Mouse (Mus musculus) testis, adult 2 months (tissue): ENCODE measurements around the gene Snap91. TPM values are rescaled to one million over a fixed set of nuclear protein-coding genes. Genes with fewer than 3 reads are reported as not detected.
A peak's percentile ranks its signal among the peaks of the same experiment; 100 is the strongest.

Experiments
- H3K27ac ChIP-seq: fragments of 200-500 bp; 2 replicates; pipeline ENCODE4 v1.5.1; 2012; ENCODE audit warnings: low read depth, low read length; ENCODE audit not compliant: control insufficient read depth, insufficient read depth
- H3K27me3 ChIP-seq: fragments of 200-500 bp; 2 replicates; pipeline ENCODE4 v1.6.1; 2012; ENCODE audit warnings: mild to moderate bottlenecking, low read length, moderate library complexity; ENCODE audit not compliant: control insufficient read depth, insufficient read depth
- H3K36me3 ChIP-seq: fragments of 200-500 bp; 2 replicates; pipeline ENCODE4 v1.6.1; 2012; ENCODE audit warnings: mild to moderate bottlenecking, low read length; ENCODE audit not compliant: control insufficient read depth, insufficient read depth
- H3K4me1 ChIP-seq: fragments of 200-500 bp; 2 replicates; pipeline ENCODE4 v1.6.1; 2012; ENCODE audit warnings: low read length; ENCODE audit not compliant: control insufficient read depth, insufficient read depth
- H3K4me3 ChIP-seq: fragments of 200-500 bp; 2 replicates; pipeline ENCODE4 v1.5.1; 2012; ENCODE audit warnings: low read depth, mild to moderate bottlenecking, low read length, moderate library complexity, mixed read lengths; ENCODE audit not compliant: control insufficient read depth
- CTCF ChIP-seq: fragments of 200-500 bp; IDR thresholded peaks from 2 replicates; pipeline ENCODE4 v1.5.1; 2012; ENCODE audit warnings: low read depth, mild to moderate bottlenecking, inconsistent platforms, low read length, moderate library complexity; ENCODE audit not compliant: control insufficient read depth, insufficient read depth, insufficient replicate concordance
- POLR2A ChIP-seq: fragments of 200-500 bp; IDR thresholded peaks from 2 replicates; pipeline ENCODE4 v1.6.1; 2012; ENCODE audit warnings: low read depth, mild to moderate bottlenecking, inconsistent platforms, low read length, moderate library complexity; ENCODE audit not compliant: control insufficient read depth
- polyA plus RNA-seq: library from polyadenylated mRNA; depleted of rRNA; stranded (reverse); fragments of >200 nt; gene quantifications from 2 replicates; pipeline ENCODE4 v1.2.3, GENCODE M21; 2012

The Snap91 gene
- polyA plus RNA-seq, 1 experiment = 1.2 TPM

DNA sequence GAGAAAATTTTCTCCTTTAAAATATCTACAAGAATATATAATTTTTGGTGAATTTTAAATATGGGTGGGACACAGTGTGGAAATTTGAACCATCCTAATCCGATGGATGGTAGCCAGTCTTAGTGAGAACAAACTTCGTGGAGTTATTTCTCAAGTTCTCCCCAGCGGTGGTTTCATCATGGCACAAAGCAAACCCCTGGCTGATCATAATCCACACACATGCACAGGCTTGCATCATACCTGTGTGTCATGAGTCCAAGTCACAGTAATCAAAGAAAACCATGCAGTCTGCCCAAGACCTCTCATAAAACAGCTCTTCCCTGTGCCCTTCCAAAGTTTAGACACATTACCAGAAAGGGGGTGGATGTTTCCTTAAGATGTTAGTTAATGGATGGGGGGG is 150.6 kb downstream of the Snap91 start:
- Histone ChIP-seq H3K4me3 (no peak overlapping the region), H3K27ac (no peak overlapping the region), H3K4me1 (no peaks in the 10 kb centered on the region), H3K27me3 (no peaks in the 10 kb centered on the region), H3K36me3 (no peaks in the 10 kb centered on the region)
- no peak for TF ChIP-seq CTCF
- TF ChIP-seq POLR2A = no peak

DNA sequence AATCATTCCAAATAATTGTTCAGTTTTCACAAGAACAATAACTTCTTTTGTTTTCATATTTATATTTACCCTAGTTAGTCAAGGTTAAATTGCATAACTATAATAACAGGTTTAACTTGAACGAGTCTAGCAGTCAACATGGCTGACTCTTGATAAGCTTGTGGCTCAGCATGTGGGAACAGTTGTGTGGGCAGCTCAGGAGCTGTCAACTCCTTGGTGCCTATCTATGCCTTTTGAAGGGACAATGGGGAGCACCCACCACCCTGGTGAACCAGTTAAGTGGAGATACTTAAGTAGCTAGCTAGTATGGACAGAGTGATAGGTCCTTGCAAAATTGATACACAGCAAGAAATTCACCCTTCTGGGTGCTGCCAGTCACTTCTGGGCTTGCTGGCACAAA is 151.4 kb downstream of the Snap91 start:
- TF ChIP-seq POLR2A (no peak), CTCF (no peak)
- no peaks in the 10 kb centered on the region for H3K4me1 ChIP-seq
- H3K27ac ChIP-seq = no peak overlapping the region
- no peaks in the 10 kb centered on the region for H3K27me3 ChIP-seq
- no peak overlapping the region for H3K4me3 ChIP-seq
- no peaks in the 10 kb centered on the region for H3K36me3 ChIP-seq

DNA sequence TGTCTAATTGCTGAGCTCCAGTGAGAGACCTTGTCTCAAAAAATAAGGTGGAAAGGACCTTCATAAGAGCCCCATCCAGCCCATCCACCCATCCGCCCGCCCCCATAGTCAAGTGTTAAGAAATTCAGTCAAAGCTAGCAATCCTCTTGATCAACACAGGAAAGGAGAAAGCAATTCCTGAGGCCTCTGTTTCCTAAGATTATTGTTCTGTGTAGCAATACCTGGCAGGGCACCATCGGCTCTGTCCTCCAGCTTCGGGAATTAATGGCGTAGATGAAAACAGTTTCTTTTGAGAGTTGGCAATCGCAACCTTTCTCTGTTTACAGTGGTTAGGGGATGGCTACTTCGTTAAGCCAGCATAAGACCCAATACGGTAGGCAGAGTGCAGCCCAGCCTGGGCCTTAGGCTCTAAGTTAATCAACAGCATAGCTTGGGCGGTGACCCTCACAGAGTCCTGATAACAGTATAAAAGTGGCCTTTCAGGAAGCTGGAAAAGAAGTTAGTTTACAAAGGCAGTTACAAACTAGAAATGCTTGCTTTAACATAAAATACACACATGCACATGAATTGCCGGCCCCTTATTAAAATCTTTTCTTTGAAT is 152.1 kb downstream of the Snap91 start:
- no peaks in the 10 kb centered on the region for H3K36me3 ChIP-seq
- no peaks in the 10 kb centered on the region for H3K4me1 ChIP-seq
- TF ChIP-seq POLR2A (no peak), CTCF (no peak)
- H3K27me3 ChIP-seq = no peaks in the 10 kb centered on the region
- H3K4me3 ChIP-seq = no peak overlapping the region
- H3K27ac ChIP-seq = no peak overlapping the region; the same call in 1 of the 2 replicates

DNA sequence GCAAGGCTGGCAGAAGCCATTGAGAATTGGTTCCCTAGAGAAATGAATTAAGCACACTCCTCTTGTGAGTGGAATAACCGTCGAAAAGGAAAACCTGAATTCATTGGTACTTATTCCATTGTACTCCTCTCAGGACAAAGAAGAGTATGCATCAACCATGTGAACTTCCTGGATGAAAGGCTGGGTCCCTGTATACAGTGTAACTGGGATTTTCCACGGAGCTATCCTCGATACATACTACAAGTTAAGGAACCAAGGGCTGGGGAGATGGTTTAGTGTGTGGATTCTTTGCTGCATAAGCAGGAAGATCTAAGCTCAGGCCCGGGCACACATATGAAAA is 154.1 kb downstream of the Snap91 start:
- TF ChIP-seq CTCF = no peak
- no peak for TF ChIP-seq POLR2A
- H3K4me3 ChIP-seq = no peak overlapping the region
- no peak overlapping the region for H3K27ac ChIP-seq
- no peaks in the 10 kb centered on the region for H3K27me3 ChIP-seq
- no peaks in the 10 kb centered on the region for H3K36me3 ChIP-seq
- no peaks in the 10 kb centered on the region for H3K4me1 ChIP-seq

DNA sequence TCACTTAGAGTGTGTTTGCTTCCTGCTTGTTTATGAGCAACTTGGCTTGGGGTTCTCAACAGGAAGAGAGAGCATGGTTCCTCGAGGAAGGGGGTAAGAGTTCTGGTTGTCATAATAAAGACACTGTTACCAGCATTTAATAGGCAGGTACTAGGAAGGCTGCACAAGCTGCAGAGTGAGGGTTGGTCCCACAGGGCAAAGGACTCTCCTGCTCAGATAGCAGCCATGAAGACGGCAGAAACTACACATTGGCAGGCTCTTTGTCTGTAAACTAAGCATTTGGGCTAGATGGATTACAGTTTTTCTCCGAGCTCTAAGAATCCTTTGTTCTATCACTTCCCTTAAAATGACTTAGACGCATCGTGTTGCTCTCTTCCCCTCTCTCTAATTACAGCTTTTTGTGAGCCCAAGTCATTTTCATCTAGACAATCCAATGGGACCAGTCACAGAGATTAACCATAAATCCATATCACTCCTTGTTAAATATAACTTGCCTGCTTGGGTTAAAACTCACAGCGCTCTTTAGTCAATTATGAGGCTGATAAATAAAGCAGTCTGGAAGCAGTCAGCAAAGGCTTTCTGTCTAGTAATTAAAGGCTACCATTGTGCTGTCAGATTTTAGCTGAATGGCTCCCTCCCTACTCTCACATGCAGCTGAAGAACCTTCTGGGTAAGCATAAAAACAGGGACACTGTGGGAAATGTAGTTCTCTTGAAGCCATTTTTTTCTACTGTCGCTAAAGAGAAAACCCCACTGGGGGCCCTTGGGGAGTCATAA is 154.7 kb downstream of the Snap91 start:
- 0 out of 2 replicates have a peak overlapping the region, but pooled peaks have one; percentile 29 for H3K27ac ChIP-seq

DNA sequence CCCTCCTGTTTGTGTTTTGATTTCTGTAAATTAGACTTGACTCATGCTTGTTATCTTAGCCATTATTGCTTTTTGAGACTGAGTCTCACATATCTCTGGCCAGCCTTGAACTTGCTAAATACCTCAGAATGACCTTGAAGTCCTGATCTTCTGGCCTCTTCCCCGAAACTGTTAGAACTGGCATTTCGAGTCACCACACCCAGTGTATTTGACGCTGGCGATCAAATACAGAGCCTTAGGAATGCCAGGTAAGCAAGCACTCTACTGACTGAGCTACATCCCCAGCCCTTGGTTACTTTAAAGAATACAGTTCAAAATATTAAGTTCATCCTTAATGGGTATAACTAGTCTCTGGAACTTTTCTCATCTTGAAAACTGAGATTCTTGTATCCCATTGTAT is 155.4 kb downstream of the Snap91 start:
- Histone ChIP-seq H3K36me3 (no peaks in the 10 kb centered on the region), H3K4me1 (no peaks in the 10 kb centered on the region), H3K4me3 (no peak overlapping the region), H3K27me3 (no peaks in the 10 kb centered on the region), H3K27ac (no peak overlapping the region)
- TF ChIP-seq POLR2A = no peak
- TF ChIP-seq CTCF = no peak

More for the DNA sequence above, 154.7 kb downstream of the Snap91 start:
- TF ChIP-seq POLR2A (no peak), CTCF (no peak)
- Histone ChIP-seq H3K27me3 (no peaks in the 10 kb centered on the region), H3K4me1 (no peaks in the 10 kb centered on the region), H3K4me3 (no peak overlapping the region), H3K36me3 (no peaks in the 10 kb centered on the region)

DNA sequence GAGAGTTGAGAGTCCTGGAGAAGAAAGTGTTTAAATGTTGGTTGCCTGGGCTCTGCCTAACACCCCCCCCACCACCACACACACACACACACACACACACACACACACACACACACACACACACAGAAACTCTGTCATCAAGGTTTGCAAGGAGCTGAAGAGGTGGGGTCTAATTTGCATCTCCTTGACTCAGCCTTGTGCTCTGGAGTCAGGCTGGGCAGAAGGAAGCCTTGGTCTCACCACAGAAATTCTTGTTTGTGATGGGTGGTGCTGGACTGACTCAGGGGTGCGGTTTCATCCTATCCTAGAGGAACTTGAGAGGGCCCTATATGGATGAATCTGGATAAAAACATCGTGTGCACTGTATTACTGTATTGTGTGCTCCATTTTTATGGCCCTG is 159.7 kb downstream of the Snap91 start:
- Histone ChIP-seq H3K36me3 (no peaks in the 10 kb centered on the region), H3K4me3 (no peak overlapping the region), H3K27ac (no peak overlapping the region), H3K27me3 (no peaks in the 10 kb centered on the region), H3K4me1 (no peaks in the 10 kb centered on the region; the same call in 1 of the 2 replicates)
- no peak for TF ChIP-seq CTCF
- TF ChIP-seq POLR2A = no peak

DNA sequence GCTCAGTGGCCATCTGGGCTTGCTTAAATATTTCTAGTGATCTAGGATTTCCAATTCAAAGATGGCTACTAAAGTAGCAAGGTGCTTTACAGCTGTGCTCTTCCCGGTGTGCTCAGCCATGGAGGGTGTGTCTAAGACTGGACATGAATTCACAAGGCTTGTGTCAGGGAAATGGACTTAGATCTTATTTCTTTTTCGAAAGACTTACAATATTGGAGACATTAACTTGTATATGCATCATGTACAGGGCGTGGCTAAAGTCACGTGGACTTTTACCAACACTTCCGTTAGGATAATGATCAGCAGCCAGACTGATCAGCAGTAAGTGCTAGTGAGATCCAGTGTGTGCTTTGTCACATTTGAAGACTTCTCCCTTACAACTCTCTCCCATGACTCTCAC is 160.2 kb downstream of the Snap91 start:
- H3K36me3 ChIP-seq = no peaks in the 10 kb centered on the region
- H3K27ac ChIP-seq = no peak overlapping the region
- H3K4me1 ChIP-seq = no peaks in the 10 kb centered on the region; the same call in 1 of the 2 replicates
- H3K4me3 ChIP-seq = no peak overlapping the region
- no peaks in the 10 kb centered on the region for H3K27me3 ChIP-seq
- TF ChIP-seq POLR2A (no peak), CTCF (no peak)
